14 mouse cellular contexts compared by ENCODE assay signal in the genomic region with DNA sequence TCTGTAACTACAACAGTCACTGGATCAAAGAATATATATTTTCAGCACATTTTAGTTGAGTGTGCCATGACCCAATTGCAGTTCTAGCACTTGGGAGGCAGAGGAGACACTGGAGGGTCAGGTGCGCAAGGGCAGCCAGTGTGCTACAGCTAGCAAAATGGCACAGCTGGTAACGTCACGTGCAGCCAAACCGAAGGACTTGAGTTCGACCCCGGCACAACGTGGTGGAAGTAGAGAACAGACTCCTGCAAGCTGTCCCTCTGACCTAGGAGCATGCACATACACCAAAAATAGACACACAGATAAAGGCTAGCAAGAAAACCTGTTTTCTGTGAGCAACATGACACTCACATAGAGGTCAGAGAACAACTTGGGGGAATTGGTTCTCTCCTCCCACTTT. TPM values are rescaled to one million over a fixed set of nuclear protein-coding genes. Genes with fewer than 3 reads are reported as not detected.
DNase-seq lines count a peak whose midpoint lies in the region; ATAC-seq and TF ChIP-seq lines count a peak whose summit lies in the region.
"Had no signal": no experiment of that assay in that cellular context is flagged by ENCODE, and none has a peak within 500 bp of the region (broad histone marks: within the 10 kb centered on the region; RNA-seq: fewer than 3 reads in every experiment).

No protein-coding gene starts in this region.

- no peak for TF ChIP-seq CTCF in kidney, adult 2 months (conservative IDR thresholded peaks at IDR 0.05; ENCODE audit: insufficient read depth, insufficient read length, low read depth, low read length)

- H3K36me3 ChIP-seq in heart, embryonic 13.5 days = peaks cover 28% of the 10 kb centered on the region
- H3K36me3 ChIP-seq in kidney, embryonic 16.5 days (ENCODE audit: insufficient read depth, low read length) = peaks cover 2% of the 10 kb centered on the region; the same call in 1 of the 2 replicates
- H3K36me3 ChIP-seq in kidney, adult 2 months (ENCODE audit: control insufficient read depth, insufficient read depth, low read length) = no peaks in the 10 kb centered on the region; the same call in 1 of the 2 replicates
- H3K36me3 ChIP-seq in embryonic facial prominence, embryonic 10.5 days (replicated peaks) = peaks cover 34% of the 10 kb centered on the region
- peaks cover 20% of the 10 kb centered on the region for H3K36me3 ChIP-seq in liver, embryonic 15.5 days (replicated peaks)
- H3K36me3 ChIP-seq in hindbrain, embryonic 16.5 days (ENCODE audit: control insufficient read depth, insufficient read depth, low read length) = peaks cover 3% of the 10 kb centered on the region

- no peak overlapping the region; the same call in 1 of the 2 replicates for H3K9ac ChIP-seq in heart, embryonic 13.5 days
- no peak overlapping the region for H3K9ac ChIP-seq in kidney, embryonic 16.5 days (replicated peaks; ENCODE audit: low read length)
- no peak overlapping the region for H3K9ac ChIP-seq in liver, embryonic 15.5 days
- H3K9ac ChIP-seq in hindbrain, embryonic 16.5 days (ENCODE audit: low read depth, low read length) = no peak overlapping the region

- ATAC-seq in heart, embryonic 13.5 days (ENCODE audit: extremely low read depth, insufficient number of reproducible peaks, low FRiP score, low TSS enrichment) = no peak
- ATAC-seq in kidney, embryonic 16.5 days (ENCODE audit: low FRiP score, low TSS enrichment) = no peak
- ATAC-seq in liver, embryonic 15.5 days (ENCODE audit: insufficient read depth) = no peak
- no peak for ATAC-seq in hindbrain, embryonic 16.5 days

- H3K4me3 ChIP-seq in heart, embryonic 13.5 days = no peak overlapping the region
- no peak overlapping the region for H3K4me3 ChIP-seq in kidney, embryonic 16.5 days (ENCODE audit: low read length)
- H3K4me3 ChIP-seq in kidney, adult 2 months (ENCODE audit: insufficient read depth, low read depth, low read length) = no peak overlapping the region
- peak overlapping the region; percentile 51; the same call in 1 of the 2 replicates for H3K4me3 ChIP-seq in embryonic facial prominence, embryonic 10.5 days
- no peak overlapping the region for H3K4me3 ChIP-seq in liver, embryonic 15.5 days (replicated peaks)
- no peak overlapping the region for H3K4me3 ChIP-seq in hindbrain, embryonic 16.5 days (ENCODE audit: low read length)
- H3K4me3 ChIP-seq: layer of hippocampus, adult 2 months; myocyte had no signal

- H3K4me2 ChIP-seq in heart, embryonic 13.5 days = peak overlapping the region; percentile 72
- peak overlapping the region; percentile 67; the same call in 1 of the 2 replicates for H3K4me2 ChIP-seq in kidney, embryonic 16.5 days (replicated peaks; ENCODE audit: low read depth, low read length)
- peak overlapping the region; percentile 63; the same call in 1 of the 2 replicates for H3K4me2 ChIP-seq in liver, embryonic 15.5 days
- no peak overlapping the region for H3K4me2 ChIP-seq in hindbrain, embryonic 16.5 days (ENCODE audit: low read length)

- no peak for DNase-seq in heart, postnatal 4 days
- DNase-seq in kidney, adult 2 months = no peak
- DNase-seq in embryonic facial prominence, embryonic 10.5 days (ENCODE audit: low spot score) = no peak
- DNase-seq: cerebellum, adult 2 months; cerebellum, postnatal 36 days had no signal

- peaks cover 24% of the 10 kb centered on the region for H3K4me1 ChIP-seq in heart, embryonic 13.5 days
- H3K4me1 ChIP-seq in kidney, embryonic 16.5 days (ENCODE audit: insufficient read depth, low read length) = peaks cover 18% of the 10 kb centered on the region
- no peaks in the 10 kb centered on the region for H3K4me1 ChIP-seq in kidney, adult 2 months (ENCODE audit: control insufficient read depth, insufficient read depth, low read length)
- peaks cover 26% of the 10 kb centered on the region for H3K4me1 ChIP-seq in embryonic facial prominence, embryonic 10.5 days
- H3K4me1 ChIP-seq in liver, embryonic 15.5 days (replicated peaks) = peaks cover 20% of the 10 kb centered on the region
- H3K4me1 ChIP-seq in hindbrain, embryonic 16.5 days (ENCODE audit: control insufficient read depth, insufficient read depth, low read depth, low read length) = peaks cover 7% of the 10 kb centered on the region; the same call in 1 of the 2 replicates

- TF ChIP-seq POLR2A in kidney, adult 2 months (IDR thresholded peaks at IDR 0.05; ENCODE audit: low read depth, low read length) = no peak

- no peaks in the 10 kb centered on the region for H3K9me3 ChIP-seq in heart, embryonic 13.5 days
- no peaks in the 10 kb centered on the region for H3K9me3 ChIP-seq in kidney, embryonic 16.5 days (ENCODE audit: low read length)
- no peaks in the 10 kb centered on the region for H3K9me3 ChIP-seq in embryonic facial prominence, embryonic 10.5 days
- H3K9me3 ChIP-seq in liver, embryonic 15.5 days (replicated peaks) = no peaks in the 10 kb centered on the region
- no peaks in the 10 kb centered on the region for H3K9me3 ChIP-seq in hindbrain, embryonic 16.5 days (ENCODE audit: control insufficient read depth, low read length)
- H3K9me3 ChIP-seq: hindbrain, embryonic 13.5 days had no signal

- WGBS in heart, embryonic 13.5 days = 40% methylated on average over 7 of the region's 7 CpGs
- 71% methylated on average over 7 of the region's 7 CpGs for WGBS in kidney, embryonic 16.5 days
- 72% methylated on average over 7 of the region's 7 CpGs for WGBS in kidney, adult 2 months
- 74% methylated on average over 7 of the region's 7 CpGs for WGBS in embryonic facial prominence, embryonic 10.5 days
- 54% methylated on average over 7 of the region's 7 CpGs for WGBS in liver, embryonic 15.5 days (ENCODE audit: insufficient replicate concordance)
- 77% methylated on average over 7 of the region's 7 CpGs for WGBS in hindbrain, embryonic 16.5 days

- no peak overlapping the region for H3K27ac ChIP-seq in heart, embryonic 13.5 days (replicated peaks)
- H3K27ac ChIP-seq in kidney, embryonic 16.5 days (ENCODE audit: low read length) = no peak overlapping the region
- no peak overlapping the region for H3K27ac ChIP-seq in kidney, adult 2 months (ENCODE audit: insufficient read depth, low read depth, low read length)
- no peak overlapping the region for H3K27ac ChIP-seq in embryonic facial prominence, embryonic 10.5 days (replicated peaks)
- H3K27ac ChIP-seq in liver, embryonic 15.5 days (replicated peaks) = no peak overlapping the region
- no peak overlapping the region for H3K27ac ChIP-seq in hindbrain, embryonic 16.5 days (ENCODE audit: low read depth, low read length)
- H3K27ac ChIP-seq: gastrocnemius, adult 2 months; hindbrain, embryonic 13.5 days; layer of hippocampus, adult 2 months had no signal

- H3K27me3 ChIP-seq in heart, embryonic 13.5 days (replicated peaks) = no peaks in the 10 kb centered on the region
- H3K27me3 ChIP-seq in kidney, embryonic 16.5 days (ENCODE audit: insufficient read depth, low read length) = no peaks in the 10 kb centered on the region
- no peaks in the 10 kb centered on the region for H3K27me3 ChIP-seq in kidney, adult 2 months (replicated peaks; ENCODE audit: control insufficient read depth, insufficient read depth, low read length)
- H3K27me3 ChIP-seq in embryonic facial prominence, embryonic 10.5 days (replicated peaks; ENCODE audit: low read depth, poor library complexity, severe bottlenecking) = no peaks in the 10 kb centered on the region
- H3K27me3 ChIP-seq in liver, embryonic 15.5 days = no peaks in the 10 kb centered on the region
- H3K27me3 ChIP-seq in hindbrain, embryonic 16.5 days (replicated peaks; ENCODE audit: control insufficient read depth, insufficient read depth, low read length) = no peaks in the 10 kb centered on the region
- H3K27me3 ChIP-seq: hindbrain, embryonic 13.5 days had no signal

RNA-seq across cellular contexts. Expression of a gene that starts 0.8 kb away (rescaled TPM):
- 0.24 and 0.33 TPM in 2 replicates for polyA plus RNA-seq in heart, embryonic 13.5 days (2015; fragmentation: Nextera tagmentation; extraction: Ambion mirVana)
- total RNA-seq in heart, postnatal 4 days (2021) = under 1 TPM; 0.07 TPM
- 0.55 and 0.74 TPM in 2 replicates for polyA plus RNA-seq in kidney, embryonic 16.5 days (2015; fragmentation: Nextera tagmentation; extraction: Ambion mirVana)
- 0.14 and 0.24 TPM in 2 replicates for polyA plus RNA-seq in kidney, adult 2 months (2012; rRNA removed)
- polyA plus RNA-seq in embryonic facial prominence, embryonic 10.5 days (2016; fragmentation: Nextera tagmentation; extraction: Ambion mirVana) = 0.16 and 0.35 TPM in 2 replicates
- polyA plus RNA-seq in liver, embryonic 15.5 days (2015; fragmentation: Nextera tagmentation; extraction: Ambion mirVana) = 0.56 and 1.3 TPM in 2 replicates
- polyA plus RNA-seq in hindbrain, embryonic 16.5 days (2015; fragmentation: Nextera tagmentation; extraction: Ambion mirVana) = 0.07 and 0.09 TPM in 2 replicates
- total RNA-seq: gastrocnemius, adult 2 months had no signal
- polyA plus RNA-seq: midbrain, embryonic 14.5 days had no signal

RNA-seq across cellular contexts. Expression of a gene that starts 34.1 kb away (rescaled TPM):
- 14.7 and 15.3 TPM in 2 replicates for polyA plus RNA-seq in heart, embryonic 13.5 days (2015; fragmentation: Nextera tagmentation; extraction: Ambion mirVana)
- total RNA-seq in heart, postnatal 4 days (2021) = 10 to 100 TPM; 24.1 to 26.0 TPM
- 24.3 and 26.0 TPM in 2 replicates for polyA plus RNA-seq in kidney, embryonic 16.5 days (2015; fragmentation: Nextera tagmentation; extraction: Ambion mirVana)
- 35.6 and 36.6 TPM in 2 replicates for polyA plus RNA-seq in kidney, adult 2 months (2012; rRNA removed)
- polyA plus RNA-seq in embryonic facial prominence, embryonic 10.5 days (2016; fragmentation: Nextera tagmentation; extraction: Ambion mirVana) = 19.3 and 21.1 TPM in 2 replicates
- polyA plus RNA-seq in liver, embryonic 15.5 days (2015; fragmentation: Nextera tagmentation; extraction: Ambion mirVana) = 3.1 and 3.3 TPM in 2 replicates
- 41.8 and 45.8 TPM in 2 replicates for polyA plus RNA-seq in hindbrain, embryonic 16.5 days (2015; fragmentation: Nextera tagmentation; extraction: Ambion mirVana)

RNA-seq across cellular contexts. Expression of a gene that starts 54.9 kb away (rescaled TPM):
- polyA plus RNA-seq in heart, embryonic 13.5 days (2015; fragmentation: Nextera tagmentation; extraction: Ambion mirVana) = 126 and 137 TPM in 2 replicates
- 100 to 1,000 TPM; 180 to 221 TPM for total RNA-seq in heart, postnatal 4 days (2021)
- polyA plus RNA-seq in kidney, embryonic 16.5 days (2015; fragmentation: Nextera tagmentation; extraction: Ambion mirVana) = 112 and 118 TPM in 2 replicates
- 190 and 242 TPM in 2 replicates for polyA plus RNA-seq in kidney, adult 2 months (2012; rRNA removed)
- polyA plus RNA-seq in embryonic facial prominence, embryonic 10.5 days (2016; fragmentation: Nextera tagmentation; extraction: Ambion mirVana) = 119 and 124 TPM in 2 replicates
- 20.3 and 21.0 TPM in 2 replicates for polyA plus RNA-seq in liver, embryonic 15.5 days (2015; fragmentation: Nextera tagmentation; extraction: Ambion mirVana)
- polyA plus RNA-seq in hindbrain, embryonic 16.5 days (2015; fragmentation: Nextera tagmentation; extraction: Ambion mirVana) = 80.7 and 90.7 TPM in 2 replicates
